Mouse (Mus musculus): Measurements from ENCODE around the gene Abcc1. TPM values are rescaled to one million over a fixed set of nuclear protein-coding genes. Genes with fewer than 3 reads are reported as not detected.

Gene Abcc1
- polyA plus RNA-seq, 1 experiment = 0.06 TPM

DNA sequence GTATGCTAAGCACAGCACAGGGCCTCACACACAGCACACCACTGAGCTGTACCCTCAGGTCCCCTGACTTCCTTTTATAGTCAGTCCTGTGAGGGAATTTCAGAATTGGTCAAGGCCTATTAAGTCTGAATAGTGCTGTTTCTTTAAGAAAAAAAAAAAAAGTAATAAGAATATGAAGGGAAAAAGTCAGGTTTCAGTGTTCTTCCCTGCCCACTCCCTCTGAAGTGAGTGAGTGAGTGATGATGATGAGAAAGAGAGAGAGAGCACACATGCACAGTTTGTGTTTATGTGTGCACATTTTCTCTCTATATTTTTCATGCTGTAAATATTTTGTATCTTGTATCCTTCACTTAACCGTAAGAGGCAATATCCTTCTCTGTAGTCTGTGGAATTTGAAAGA is 11.0 kb downstream of the Abcc1 start:
- peaks cover 23% of the 10 kb centered on the region for H3K4me1 ChIP-seq (ENCODE audit: control insufficient read depth)
- no peaks in the 10 kb centered on the region for H3K36me3 ChIP-seq (ENCODE audit: control insufficient read depth)
- no peak overlapping the region for H3K4me3 ChIP-seq (replicated peaks)
- H3K27me3 ChIP-seq (ENCODE audit: control insufficient read depth) = no peaks in the 10 kb centered on the region
- TF ChIP-seq TAL1 (IDR thresholded peaks at IDR 0.05; ENCODE audit: low read length) (no peak), GATA1 (IDR thresholded peaks at IDR 0.05; ENCODE audit: low read length) (no peak)
- H3K9me3 ChIP-seq (ENCODE audit: control insufficient read depth, low read length) = no peaks in the 10 kb centered on the region

DNA sequence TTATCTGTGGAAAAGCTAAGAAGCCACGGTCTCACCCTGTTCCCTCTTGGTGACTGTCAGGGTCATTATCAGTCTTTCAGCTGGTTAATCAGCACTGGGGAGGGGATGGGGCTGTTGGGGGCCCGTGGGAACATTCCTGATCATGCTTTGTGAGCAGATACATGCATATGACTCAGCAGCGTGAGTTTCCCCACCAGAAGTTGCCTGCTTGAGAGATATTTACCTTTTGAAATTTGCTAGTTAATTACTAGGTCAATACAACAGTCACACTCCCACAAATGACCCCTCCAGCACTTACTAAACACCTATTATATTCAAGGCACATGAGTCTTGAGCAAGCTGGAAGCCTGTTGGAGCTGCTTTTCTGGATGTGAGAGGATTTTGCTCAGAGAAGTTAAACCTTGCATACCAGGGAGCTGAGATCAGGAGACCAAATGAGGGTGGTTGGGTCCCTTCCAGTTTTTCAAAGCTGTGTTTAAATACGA is 11.5 kb downstream of the Abcc1 start:
- Histone ChIP-seq H3K27me3 (ENCODE audit: control insufficient read depth) (no peaks in the 10 kb centered on the region), H3K4me1 (ENCODE audit: control insufficient read depth) (peaks cover 23% of the 10 kb centered on the region), H3K4me3 (replicated peaks) (no peak overlapping the region), H3K9me3 (ENCODE audit: control insufficient read depth, low read length) (no peaks in the 10 kb centered on the region), H3K36me3 (ENCODE audit: control insufficient read depth) (no peaks in the 10 kb centered on the region)
- no peak for TF ChIP-seq GATA1 (IDR thresholded peaks at IDR 0.05; ENCODE audit: low read length)
- TF ChIP-seq TAL1 (IDR thresholded peaks at IDR 0.05; ENCODE audit: low read length) = no peak

- Histone ChIP-seq H3K36me3 (ENCODE audit: control insufficient read depth) (no peaks in the 10 kb centered on the region), H3K27me3 (ENCODE audit: control insufficient read depth) (no peaks in the 10 kb centered on the region), H3K4me3 (replicated peaks) (no peak overlapping the region), H3K9me3 (ENCODE audit: control insufficient read depth, low read length) (no peaks in the 10 kb centered on the region), H3K4me1 (ENCODE audit: control insufficient read depth) (peaks cover 19% of the 10 kb centered on the region)
- no peak for TF ChIP-seq TAL1 (IDR thresholded peaks at IDR 0.05; ENCODE audit: low read length)
- no peak for TF ChIP-seq GATA1 (IDR thresholded peaks at IDR 0.05; ENCODE audit: low read length)
Observed at GRCm38 (mm10) chr16:14375942-14376341, 14.6 kb downstream of the Abcc1 start.

DNA sequence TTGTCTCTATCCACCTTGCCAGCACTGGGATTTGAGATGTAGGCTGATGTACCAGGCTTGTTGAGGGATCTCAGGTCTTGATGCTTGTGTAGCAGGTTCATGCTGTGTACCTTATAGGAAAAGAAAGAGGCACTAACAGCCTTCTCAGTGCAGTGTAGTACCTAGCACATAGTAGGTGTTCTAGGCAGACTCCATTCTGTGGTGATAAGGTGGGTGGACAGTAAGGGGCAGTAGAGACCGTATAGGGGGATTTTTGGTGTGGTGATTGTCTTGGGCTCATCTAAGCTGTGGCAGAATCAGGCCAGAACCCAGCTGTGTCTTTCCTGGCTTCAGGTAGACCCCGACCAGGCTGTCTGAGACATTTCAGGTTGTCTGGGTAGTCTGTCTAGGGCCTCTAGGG is 15.0 kb downstream of the Abcc1 start:
- no peaks in the 10 kb centered on the region for H3K27me3 ChIP-seq (ENCODE audit: control insufficient read depth)
- peaks cover 16% of the 10 kb centered on the region for H3K4me1 ChIP-seq (ENCODE audit: control insufficient read depth)
- H3K9me3 ChIP-seq (ENCODE audit: control insufficient read depth, low read length) = no peaks in the 10 kb centered on the region
- TF ChIP-seq TAL1 (IDR thresholded peaks at IDR 0.05; ENCODE audit: low read length) (no peak), GATA1 (IDR thresholded peaks at IDR 0.05; ENCODE audit: low read length) (no peak)
- no peaks in the 10 kb centered on the region for H3K36me3 ChIP-seq (ENCODE audit: control insufficient read depth)
- H3K4me3 ChIP-seq (replicated peaks) = no peak overlapping the region

GRCm38 (mm10) chr16:14377321-14377720 is 16.0 kb downstream of the Abcc1 start:
- no peaks in the 10 kb centered on the region for H3K36me3 ChIP-seq (ENCODE audit: control insufficient read depth)
- H3K4me3 ChIP-seq (replicated peaks) = no peak overlapping the region
- H3K9me3 ChIP-seq (ENCODE audit: control insufficient read depth, low read length) = no peaks in the 10 kb centered on the region
- peaks cover 8% of the 10 kb centered on the region for H3K4me1 ChIP-seq (ENCODE audit: control insufficient read depth)
- TF ChIP-seq GATA1 (IDR thresholded peaks at IDR 0.05; ENCODE audit: low read length) = no peak
- H3K27me3 ChIP-seq (ENCODE audit: control insufficient read depth) = no peaks in the 10 kb centered on the region

GRCm38 (mm10) chr16:14378654-14379053 is 17.3 kb downstream of the Abcc1 start:
- H3K4me3 ChIP-seq (replicated peaks) = no peak overlapping the region
- H3K4me1 ChIP-seq (ENCODE audit: control insufficient read depth) = no peaks in the 10 kb centered on the region; the same call in 1 of the 2 replicates
- H3K9me3 ChIP-seq (ENCODE audit: control insufficient read depth, low read length) = no peaks in the 10 kb centered on the region
- no peak for TF ChIP-seq GATA1 (IDR thresholded peaks at IDR 0.05; ENCODE audit: low read length)
- no peak for TF ChIP-seq TAL1 (IDR thresholded peaks at IDR 0.05; ENCODE audit: low read length)
- H3K36me3 ChIP-seq (ENCODE audit: control insufficient read depth) = no peaks in the 10 kb centered on the region
- H3K27me3 ChIP-seq (ENCODE audit: control insufficient read depth) = no peaks in the 10 kb centered on the region

- no peak overlapping the region for H3K4me3 ChIP-seq (replicated peaks)
Observed at GRCm38 (mm10) chr16:14379888-14380287, 18.5 kb downstream of the Abcc1 start.

GRCm38 (mm10) chr16:14381061-14381665 is 19.8 kb downstream of the Abcc1 start:
- no peaks in the 10 kb centered on the region for H3K36me3 ChIP-seq (ENCODE audit: control insufficient read depth)
- no peak overlapping the region for H3K4me3 ChIP-seq (replicated peaks)
- H3K27me3 ChIP-seq (ENCODE audit: control insufficient read depth) = no peaks in the 10 kb centered on the region
- TF ChIP-seq GATA1 (IDR thresholded peaks at IDR 0.05; ENCODE audit: low read length) (no peak), TAL1 (IDR thresholded peaks at IDR 0.05; ENCODE audit: low read length) (no peak)
- H3K9me3 ChIP-seq (ENCODE audit: control insufficient read depth, low read length) = no peaks in the 10 kb centered on the region
- no peaks in the 10 kb centered on the region; the same call in 1 of the 2 replicates for H3K4me1 ChIP-seq (ENCODE audit: control insufficient read depth)

More at GRCm38 (mm10) chr16:14379888-14380287, 18.5 kb downstream of the Abcc1 start:
- H3K4me1 ChIP-seq (ENCODE audit: control insufficient read depth) = no peaks in the 10 kb centered on the region; the same call in 1 of the 2 replicates
- TF ChIP-seq GATA1 (IDR thresholded peaks at IDR 0.05; ENCODE audit: low read length) = no peak
- TF ChIP-seq TAL1 (IDR thresholded peaks at IDR 0.05; ENCODE audit: low read length) = no peak
- H3K27me3 ChIP-seq (ENCODE audit: control insufficient read depth) = no peaks in the 10 kb centered on the region
- H3K9me3 ChIP-seq (ENCODE audit: control insufficient read depth, low read length) = no peaks in the 10 kb centered on the region
- no peaks in the 10 kb centered on the region for H3K36me3 ChIP-seq (ENCODE audit: control insufficient read depth)

GRCm38 (mm10) chr16:14399303-14399702 is 37.9 kb downstream of the Abcc1 start:
- peaks cover 6% of the 10 kb centered on the region for H3K36me3 ChIP-seq (ENCODE audit: control insufficient read depth)
- TF ChIP-seq GATA1 (IDR thresholded peaks at IDR 0.05; ENCODE audit: low read length) = no peak
- no peak for TF ChIP-seq TAL1 (IDR thresholded peaks at IDR 0.05; ENCODE audit: low read length)
- H3K4me1 ChIP-seq (ENCODE audit: control insufficient read depth) = no peaks in the 10 kb centered on the region
- H3K4me3 ChIP-seq (replicated peaks) = no peak overlapping the region
- no peaks in the 10 kb centered on the region for H3K9me3 ChIP-seq (ENCODE audit: control insufficient read depth, low read length)
- no peaks in the 10 kb centered on the region for H3K27me3 ChIP-seq (ENCODE audit: control insufficient read depth)

DNA sequence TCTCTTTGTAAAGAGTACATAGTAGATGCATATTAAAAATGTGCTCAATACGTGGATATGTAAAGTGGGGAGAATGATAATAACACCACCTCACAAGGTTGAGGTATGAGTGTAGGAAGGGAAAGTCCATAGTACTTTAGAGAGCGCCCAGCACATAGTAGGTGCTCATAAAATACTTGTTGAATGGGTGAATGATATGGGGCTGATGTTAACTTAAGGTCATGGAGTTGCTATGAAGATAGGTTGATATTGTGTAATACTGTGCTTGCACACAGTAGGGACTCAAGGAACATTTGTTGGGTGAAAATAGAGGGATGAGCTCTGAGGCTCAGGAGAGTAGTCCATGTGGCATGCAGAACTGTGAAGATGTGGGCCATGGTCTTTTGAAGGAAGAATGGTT is 42.1 kb downstream of the Abcc1 start:
- TF ChIP-seq TAL1 (IDR thresholded peaks at IDR 0.05; ENCODE audit: low read length) (no peak), GATA1 (IDR thresholded peaks at IDR 0.05; ENCODE audit: low read length) (no peak)
- Histone ChIP-seq H3K36me3 (ENCODE audit: control insufficient read depth) (peaks cover 23% of the 10 kb centered on the region), H3K27me3 (ENCODE audit: control insufficient read depth) (no peaks in the 10 kb centered on the region), H3K4me1 (ENCODE audit: control insufficient read depth) (no peaks in the 10 kb centered on the region), H3K9me3 (ENCODE audit: control insufficient read depth, low read length) (no peaks in the 10 kb centered on the region), H3K4me3 (replicated peaks) (no peak overlapping the region)
